Mouse (Mus musculus) lung, postnatal 10 days (tissue): Measurements from ENCODE around the gene Spg20.

Experiments used
- DNase-seq: peaks from one replicate; pipeline ENCODE4 v3.0.0; 2021

The Spg20 gene

DNA sequence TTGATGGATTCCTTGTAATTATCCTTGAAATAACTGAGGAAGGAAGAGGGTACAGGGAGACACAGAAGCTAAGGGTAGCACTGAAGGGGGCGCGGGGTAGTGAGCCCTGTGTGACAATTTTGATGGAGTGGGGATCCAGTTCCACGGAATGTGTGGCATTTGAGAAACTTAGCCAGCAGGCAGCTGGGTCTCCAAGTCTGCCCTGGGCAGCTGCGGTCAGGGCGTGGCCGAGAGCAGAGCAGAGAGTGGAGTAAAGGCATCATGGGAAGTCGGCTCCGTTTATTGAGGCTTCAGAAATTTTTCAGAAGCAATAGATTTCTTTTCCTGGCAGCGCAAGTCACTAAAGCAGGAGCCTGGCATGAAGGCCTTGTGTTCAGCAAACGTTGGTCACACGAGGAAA, 12.9 kb upstream of the Spg20 start:
- no peak for DNase-seq

DNA sequence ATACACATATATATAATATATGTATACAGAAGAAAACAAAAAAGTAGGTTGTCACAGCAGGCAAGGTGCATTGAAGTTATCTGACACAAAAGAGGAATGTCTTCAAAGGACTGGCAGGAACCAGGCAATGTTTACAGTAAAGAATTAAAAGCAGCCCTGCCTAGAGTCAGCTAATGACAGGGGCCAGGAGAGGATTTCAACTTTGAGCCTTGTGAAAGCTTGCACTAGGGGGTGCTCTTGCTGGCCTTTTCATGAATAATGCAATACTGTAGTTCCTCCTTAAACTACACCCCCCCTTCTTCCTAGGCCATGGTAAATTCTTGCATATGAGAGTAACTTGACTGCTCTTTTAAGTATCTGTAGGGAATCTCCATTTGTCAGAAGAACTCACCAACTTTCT, 10.8 kb upstream of the Spg20 start:
- no peak for DNase-seq

DNA sequence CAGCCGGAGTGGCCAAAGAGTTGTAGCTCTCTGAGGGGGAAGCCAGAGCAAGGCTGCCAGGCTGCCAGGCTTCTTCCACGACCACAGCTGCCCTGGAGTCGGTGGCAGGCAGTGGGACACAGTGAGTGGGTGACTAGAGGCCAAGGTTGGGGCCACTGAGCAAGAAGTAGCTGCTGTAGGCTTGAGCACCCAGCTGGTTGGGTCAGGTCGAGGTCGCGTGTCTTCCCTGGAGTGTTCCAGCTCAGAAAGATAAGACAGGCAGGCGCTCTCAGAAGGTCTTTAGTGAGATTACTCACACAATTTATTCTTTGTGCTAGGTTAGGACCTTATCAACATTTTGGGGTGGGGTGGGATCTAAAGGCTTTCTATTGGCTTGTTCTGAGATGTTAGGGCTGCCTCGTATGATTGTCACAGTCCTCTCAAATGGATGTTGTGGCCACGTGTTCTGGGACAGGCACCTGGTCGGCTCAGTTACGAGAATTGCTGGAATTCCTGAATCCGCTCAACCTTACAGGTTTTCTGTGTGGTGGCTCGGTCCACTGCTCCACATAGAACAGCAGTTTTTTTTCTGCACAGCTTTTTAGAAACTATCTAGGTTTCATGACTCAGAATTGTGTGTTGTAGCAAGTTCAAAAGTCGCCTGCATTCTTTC, 6.4 kb upstream of the Spg20 start:
- DNase-seq: no peak

DNA sequence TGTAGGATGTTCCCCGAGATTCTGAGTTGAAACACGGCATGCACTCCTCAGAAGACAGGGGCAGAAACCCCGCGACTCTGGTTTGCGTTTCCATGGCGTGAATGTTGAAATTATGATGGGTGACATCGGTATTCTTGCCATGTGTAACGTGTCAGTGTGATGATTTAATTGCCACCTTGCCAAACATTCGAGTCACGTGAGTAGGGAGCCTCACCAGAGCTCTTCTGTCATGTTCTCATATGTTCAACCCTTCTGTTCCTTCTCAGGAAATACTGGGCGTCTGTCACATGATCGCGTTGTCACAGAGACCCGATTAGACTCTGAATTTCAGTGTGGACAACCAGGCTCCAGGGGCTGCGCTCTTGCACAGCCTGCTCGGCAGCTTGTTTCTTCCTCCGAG, 5.9 kb upstream of the Spg20 start:
- DNase-seq: no peak

- no peak for DNase-seq
Measured at GRCm38 (mm10) chr3:55109097-55109496, 2.8 kb upstream of the Spg20 start.

GRCm38 (mm10) chr3:55112710-55113415, 955 bp downstream of the Spg20 start:
- peak; percentile 24 for DNase-seq

- peak; percentile 25 for DNase-seq
Measured at GRCm38 (mm10) chr3:55114313-55115065, 2.6 kb downstream of the Spg20 start.

GRCm38 (mm10) chr3:55115071-55115470, 3.2 kb downstream of the Spg20 start:
- DNase-seq: no peak

- DNase-seq: no peak
Measured at GRCm38 (mm10) chr3:55115989-55116388, 4.1 kb downstream of the Spg20 start.

DNA sequence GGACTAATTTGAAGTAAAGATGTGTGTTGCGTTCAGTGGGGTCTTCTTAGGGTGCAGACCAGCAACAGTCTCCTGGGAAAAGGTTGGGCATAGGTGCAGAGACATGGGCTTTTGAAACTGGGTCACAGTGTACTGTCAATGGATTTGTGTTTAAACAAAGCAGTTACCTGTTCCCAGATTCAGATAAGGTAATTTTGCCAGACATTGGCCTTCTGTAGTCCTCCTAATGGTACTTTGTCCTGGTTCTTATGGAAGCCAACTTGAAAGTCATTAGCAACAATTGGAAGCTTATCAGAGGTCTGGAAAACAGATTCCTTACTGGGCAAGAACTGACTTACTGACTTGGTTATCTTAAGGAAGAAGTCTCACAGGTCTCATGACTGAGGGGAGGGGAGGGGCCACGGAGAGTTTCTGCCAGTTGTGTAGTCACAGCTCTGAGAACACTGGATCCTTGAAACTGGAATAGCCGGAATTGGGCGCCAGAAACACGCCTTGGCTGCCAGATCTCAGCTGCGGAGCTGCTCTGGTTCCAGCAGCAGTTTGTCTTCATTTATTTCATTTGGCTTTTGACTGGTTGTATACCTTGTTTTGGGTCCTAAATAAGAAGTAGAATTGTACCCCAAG, 7.5 kb downstream of the Spg20 start:
- peak; percentile 44 for DNase-seq

DNA sequence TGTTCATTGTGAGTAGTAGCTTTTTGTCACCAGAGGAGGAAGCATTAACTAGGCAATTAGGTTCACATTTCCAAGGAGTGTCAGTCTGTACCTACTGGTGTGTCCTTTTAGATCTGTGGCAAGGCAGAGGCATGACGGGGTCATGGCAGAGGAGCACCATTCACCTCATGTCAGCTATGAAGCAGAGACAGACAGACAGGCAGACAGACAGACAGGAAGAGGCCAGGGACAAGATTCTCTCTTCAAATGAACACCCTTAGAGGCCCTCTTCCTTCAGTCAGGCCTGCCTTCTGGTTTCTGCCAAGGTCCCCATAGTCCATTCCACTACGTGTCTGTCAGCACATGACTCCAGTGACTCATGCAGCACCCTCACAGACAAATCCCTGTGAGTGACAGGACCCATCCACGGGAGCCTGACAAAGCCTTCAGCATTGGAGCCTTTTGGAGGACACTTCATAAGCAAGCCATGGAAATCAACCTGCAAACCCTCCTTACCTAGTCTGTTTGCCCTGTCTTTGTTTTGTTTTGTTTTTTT, 10.5 kb downstream of the Spg20 start:
- no peak for DNase-seq

DNA sequence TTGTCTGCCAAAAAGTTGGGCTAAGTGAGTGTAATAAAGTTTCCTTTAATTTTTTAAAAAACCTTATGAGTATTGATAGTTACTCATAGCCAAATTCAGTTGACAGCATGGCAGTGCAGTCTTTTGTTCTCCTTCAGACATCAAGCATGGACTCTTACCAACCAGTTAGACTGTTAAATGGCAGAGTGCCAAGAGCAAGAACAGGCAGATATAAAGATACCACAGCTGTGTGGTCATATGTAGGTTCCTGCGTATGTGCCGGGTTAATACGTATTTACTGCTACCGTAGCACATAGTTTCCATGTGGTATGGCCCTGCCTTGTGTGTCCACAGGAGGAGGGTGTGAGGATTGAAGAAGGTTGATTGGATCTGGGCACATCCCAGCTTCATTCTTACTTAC, 11.2 kb downstream of the Spg20 start:
- no peak for DNase-seq

- DNase-seq: no peak
Measured at GRCm38 (mm10) chr3:55129181-55129692, 17.3 kb downstream of the Spg20 start.

DNA sequence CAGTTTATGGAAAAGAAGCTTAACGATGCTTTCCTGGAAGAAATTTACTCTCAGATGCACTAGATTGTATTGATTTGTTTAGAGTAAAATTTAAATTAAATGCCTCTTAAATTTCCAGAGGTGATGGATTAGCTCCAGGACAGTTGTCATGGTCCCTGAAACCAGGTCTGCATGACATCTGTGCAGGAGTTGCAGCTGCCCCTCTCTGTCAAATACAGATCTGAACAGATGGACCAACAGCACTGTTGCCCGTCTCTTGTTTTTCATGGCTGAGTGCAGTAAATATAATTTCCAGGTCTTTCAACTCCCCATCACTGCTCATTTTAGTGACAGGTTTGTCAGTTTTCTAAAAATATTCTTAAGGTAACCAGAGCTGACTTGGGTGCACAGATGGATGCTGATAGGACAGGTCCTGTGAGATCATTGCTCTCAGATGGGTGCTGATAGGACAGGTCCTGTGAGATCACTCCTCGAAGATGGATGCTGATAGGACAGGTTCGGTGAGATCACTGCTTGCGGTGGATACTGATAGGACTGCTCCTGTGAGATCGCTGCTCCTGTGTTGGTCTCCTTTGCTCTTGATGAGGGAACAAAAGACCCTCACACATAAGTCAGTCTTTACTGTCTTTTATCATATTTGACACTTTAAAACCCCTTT, 19.8 kb downstream of the Spg20 start:
- DNase-seq: no peak

DNA sequence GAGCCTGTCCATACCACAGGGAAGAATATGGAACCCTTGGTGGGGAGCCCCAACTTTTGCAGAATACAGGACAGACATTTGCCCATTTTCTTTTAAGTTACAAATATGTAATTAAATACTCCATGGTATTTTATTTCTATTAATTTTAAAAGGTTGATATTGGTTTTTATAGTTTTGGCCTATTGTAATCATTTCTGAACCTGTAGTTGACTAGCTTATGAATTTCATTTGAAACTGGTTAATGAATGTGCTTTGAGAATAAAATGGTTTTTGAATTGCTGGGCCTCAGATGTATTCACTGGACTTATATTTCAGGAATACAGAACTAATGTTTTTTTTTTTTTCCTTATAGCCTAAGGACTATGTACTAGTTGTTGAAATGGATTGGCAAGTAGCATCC, 25.1 kb downstream of the Spg20 start, which contains the start of gene Ccdc169:
Gene Ccdc169, plus strand, starts transcription at position 301 of the 400 bp plus-strand sequence.
- DNase-seq: no peak

DNA sequence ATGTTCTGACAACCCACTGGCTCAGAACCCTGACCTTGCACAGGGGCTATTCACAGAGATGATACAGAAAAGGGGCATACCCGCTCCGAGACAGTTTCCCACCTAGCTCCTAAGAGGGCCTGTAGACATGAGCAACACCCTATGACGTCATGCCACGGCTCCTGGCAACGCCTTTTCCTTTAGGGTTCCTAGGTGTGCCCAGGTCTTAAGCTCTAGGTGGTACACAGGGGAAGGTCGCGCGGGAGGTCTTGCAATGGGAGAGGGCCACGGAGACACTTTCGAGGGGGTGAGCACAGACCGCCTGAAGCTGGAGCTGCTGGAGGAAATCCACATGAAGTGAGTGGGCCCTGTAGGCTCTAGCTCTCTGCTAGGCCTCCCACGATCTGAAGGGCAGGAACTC, 27.9 kb downstream of the Spg20 start:
- no peak for DNase-seq

DNA sequence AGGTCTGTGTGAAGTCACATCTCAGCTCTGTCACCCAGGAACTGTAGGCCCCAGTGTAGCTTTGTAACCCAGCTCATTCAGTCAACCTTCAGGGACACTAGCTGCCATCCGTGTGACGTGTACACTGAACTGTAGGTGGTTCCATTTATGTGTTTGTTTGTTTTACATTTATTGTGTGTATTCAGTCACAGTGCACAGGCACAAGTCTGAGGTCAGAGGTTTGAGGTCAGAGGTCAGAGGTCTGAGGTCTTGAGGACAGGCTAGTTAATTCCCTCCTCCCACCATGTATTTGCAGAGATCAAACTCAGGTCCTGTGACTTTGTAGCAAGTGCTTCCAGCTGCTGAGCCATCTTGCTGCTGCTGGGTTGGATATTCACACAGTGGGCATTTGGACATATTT, 29.5 kb downstream of the Spg20 start:
- DNase-seq: no peak

- no peak for DNase-seq
Measured at GRCm38 (mm10) chr3:55144916-55145315, 33.0 kb downstream of the Spg20 start.

GRCm38 (mm10) chr3:55146441-55146840, 34.5 kb downstream of the Spg20 start:
- no peak for DNase-seq

- no peak for DNase-seq
Measured at GRCm38 (mm10) chr3:55147156-55147555, 35.2 kb downstream of the Spg20 start.

- DNase-seq: no peak
Measured at GRCm38 (mm10) chr3:55148091-55148490, 36.2 kb downstream of the Spg20 start.

DNA sequence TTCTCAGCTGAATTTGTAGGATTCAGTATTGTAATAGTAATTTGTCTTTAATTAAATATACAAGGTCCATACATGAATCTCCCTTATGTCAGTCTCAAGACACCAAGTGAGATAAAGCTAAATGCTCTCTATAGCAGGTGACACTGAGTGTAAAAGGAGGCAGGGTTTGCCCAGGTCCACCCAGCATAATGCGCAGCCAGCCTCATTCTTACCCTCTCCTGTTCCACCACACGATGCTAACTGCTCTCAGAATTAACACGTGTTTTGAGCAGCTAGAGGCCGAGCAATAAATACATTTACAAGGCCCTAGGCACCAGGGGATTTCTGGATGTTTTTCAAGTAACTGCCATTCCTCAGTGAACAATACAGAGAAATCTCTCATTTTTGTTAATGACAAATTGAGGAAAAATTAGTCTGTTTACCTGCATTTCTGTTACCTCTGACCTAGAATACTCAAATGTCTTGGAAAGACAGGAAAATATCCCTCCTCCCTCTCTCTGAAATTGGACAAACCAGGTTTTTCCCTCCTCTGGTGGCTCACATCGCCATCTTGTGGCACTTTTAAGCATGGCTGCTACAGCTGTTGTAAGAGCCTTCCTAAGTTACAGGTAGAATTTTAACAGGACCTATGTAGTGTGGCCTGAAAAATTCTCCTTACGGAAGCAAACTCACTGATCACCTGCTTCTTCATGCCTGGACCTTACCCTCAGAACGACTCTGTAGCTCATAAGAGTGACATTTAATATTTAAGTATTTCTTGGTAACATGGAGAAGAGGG, 39.9 kb downstream of the Spg20 start:
- peak; percentile 68 for DNase-seq
